Mouse (Mus musculus) right cerebral cortex, postnatal 4 days (tissue): ENCODE results near the gene Tsg101.
A peak's percentile ranks its signal among the peaks of the same experiment; 100 is the strongest.
"Not testable (repeated sequence)": the region's sequence is repeated elsewhere in the genome, so short reads cannot be mapped to it uniquely, and the experiment has no call there.

ENCODE experiments used
- DNase-seq: peaks from one replicate; pipeline ENCODE4 v3.0.0-alpha.2; 2022

Tsg101 gene

DNA sequence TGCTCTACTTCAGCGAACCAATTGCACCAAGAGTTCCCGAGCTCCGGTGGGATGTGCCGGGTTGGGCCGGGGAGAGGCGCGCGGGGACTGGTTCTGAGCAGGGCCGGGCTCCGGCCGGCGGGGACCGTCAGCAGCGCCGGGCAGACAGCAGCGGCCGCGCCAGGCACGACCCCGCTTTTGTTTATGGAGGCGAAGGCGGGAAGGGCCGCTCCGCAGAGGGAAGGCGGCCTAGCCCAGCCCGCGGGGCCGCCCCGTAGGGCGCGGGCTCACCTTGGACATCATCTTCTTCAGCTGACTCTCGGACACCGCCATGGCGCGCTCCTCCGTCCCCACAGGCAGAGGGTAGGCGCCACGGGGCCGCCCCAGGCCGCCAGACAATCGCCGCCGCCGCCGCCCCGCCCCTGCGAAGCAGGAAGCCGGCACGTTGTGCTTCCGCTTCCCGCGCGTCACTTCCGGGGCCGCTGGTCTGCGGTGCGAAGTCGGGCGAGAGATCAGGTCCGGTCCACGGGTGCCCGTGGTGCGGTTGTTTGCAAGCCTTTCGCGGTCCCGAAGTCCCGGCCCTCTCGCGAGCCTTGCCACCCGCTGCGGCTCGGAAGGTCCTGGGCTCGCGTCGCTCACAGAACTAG lies at the start of gene Tsg101:
Tsg101 (minus strand) TSS at position 419 of the 626 bp plus-strand sequence.
- DNase-seq: peak; percentile 89

DNA sequence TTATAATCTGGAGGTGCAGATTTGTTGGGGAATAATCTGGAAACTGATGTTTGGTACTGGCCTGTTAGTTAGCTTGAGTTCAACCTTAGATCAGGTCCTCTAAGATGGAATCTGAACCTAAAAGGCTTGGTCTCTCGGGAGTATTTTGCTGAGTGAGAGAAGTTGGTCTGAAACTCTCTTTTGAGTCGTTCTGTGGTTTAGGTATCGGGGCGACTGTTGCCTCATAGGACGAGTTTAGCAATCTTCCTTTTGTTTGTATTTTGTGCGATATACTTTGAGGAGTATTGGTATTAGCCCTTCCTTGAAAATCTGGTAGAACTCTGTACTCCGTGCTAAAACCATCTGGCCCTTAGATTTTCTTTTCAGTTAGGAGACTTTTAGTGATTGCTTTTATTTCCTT lies 44.3 kb upstream of the Tsg101 start:
- DNase-seq: no peak

DNA sequence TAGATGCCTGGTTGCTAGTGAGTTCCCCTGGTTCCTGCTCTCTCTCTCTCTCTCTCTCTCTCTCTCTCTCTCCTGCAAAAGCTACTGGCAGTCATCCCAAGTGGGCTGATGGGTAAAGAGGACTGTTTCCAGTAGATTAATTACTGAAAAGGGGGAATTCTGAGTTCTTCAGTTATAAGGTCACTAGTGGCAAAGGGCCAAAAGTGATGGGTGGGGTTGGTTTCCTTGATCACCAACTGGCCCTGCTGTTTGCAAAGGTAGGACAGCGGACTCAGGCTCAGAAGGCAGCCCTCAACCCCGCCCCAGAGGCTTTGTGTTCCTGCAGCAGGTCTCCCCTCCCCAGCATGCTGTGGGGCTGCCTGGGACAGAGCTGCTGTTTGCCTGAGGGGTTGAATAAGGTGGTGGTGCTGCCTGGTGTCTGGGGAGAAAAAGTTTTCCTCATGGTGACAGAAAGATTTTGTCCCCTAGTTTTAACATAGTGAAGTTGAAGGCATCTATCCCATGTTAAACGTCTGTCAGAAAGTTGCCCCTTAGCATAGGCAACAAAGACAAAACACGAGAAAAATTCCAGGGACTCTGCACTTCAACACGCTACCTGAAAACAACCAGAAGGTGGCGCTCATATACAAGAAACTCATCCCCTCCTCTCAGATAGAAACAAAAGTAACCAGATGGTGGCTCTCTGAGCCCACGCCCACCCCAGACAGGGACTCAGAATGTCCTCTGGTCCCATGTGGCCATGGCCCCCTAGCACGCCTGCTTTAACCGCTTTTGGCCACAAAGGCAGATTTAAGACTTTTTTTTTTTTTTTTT lies 43.2 kb upstream of the Tsg101 start:
- DNase-seq: peak; percentile 58

DNA sequence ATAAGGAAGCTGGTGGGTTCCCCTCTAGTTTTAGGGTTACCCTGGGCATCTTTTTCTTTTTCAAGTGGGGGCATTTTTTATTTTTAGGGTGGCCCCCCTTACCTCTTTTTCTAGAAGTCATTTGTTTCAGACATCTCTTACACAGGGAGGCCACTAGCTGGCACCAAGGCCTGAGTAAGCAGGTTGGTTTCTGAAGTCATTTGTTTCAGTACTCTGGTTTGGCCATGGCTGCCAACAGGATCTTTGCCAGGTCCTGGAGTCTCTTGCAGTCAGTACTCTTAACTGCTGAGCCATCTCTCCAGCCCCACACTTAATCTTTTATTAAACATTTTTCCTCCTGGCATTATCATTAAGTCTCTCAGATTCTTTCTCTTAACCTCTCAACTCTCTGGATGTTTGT lies 42.4 kb upstream of the Tsg101 start:
- DNase-seq: peak; percentile 12

- no peak for DNase-seq
Measured at GRCm38 (mm10) chr7:46960991-46961390, 41.2 kb upstream of the Tsg101 start.

DNA sequence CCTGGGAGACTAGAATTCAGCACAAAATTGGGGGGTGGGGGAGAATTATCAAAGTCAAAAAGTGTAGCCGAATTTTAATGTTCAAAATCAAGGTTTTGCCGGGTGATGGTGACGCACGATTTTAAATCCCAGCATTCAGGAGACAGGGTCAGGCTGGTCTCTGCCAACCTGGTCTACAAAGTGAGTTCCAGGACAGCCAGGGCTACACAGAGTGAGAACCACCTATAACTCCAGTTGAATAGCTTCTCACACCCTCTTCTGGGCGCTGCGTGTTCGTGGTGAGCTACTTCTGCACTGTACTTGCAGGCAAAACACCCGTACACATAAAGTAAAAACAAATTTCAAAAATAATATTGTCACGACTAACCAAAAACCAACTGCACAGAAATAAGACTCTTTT lies 39.1 kb upstream of the Tsg101 start:
- DNase-seq: no peak

GRCm38 (mm10) chr7:46957831-46958691 lies 38.3 kb upstream of the Tsg101 start, which contains the start of gene Uevld:
TSS of gene Uevld (minus strand) at chr7:46958527.
- peak; percentile 89 for DNase-seq

- DNase-seq: peak; percentile 21
Measured at GRCm38 (mm10) chr7:46935847-46936246, 16.1 kb upstream of the Tsg101 start.

- no peak for DNase-seq
Measured at GRCm38 (mm10) chr7:46934788-46935187, 15.0 kb upstream of the Tsg101 start.

- no peak for DNase-seq
Measured at GRCm38 (mm10) chr7:46931370-46931769, 11.6 kb upstream of the Tsg101 start.

GRCm38 (mm10) chr7:46928291-46928690 lies 8.5 kb upstream of the Tsg101 start:
- no peak for DNase-seq

- DNase-seq: no peak
Measured at GRCm38 (mm10) chr7:46922075-46922474, 2.3 kb upstream of the Tsg101 start.

DNA sequence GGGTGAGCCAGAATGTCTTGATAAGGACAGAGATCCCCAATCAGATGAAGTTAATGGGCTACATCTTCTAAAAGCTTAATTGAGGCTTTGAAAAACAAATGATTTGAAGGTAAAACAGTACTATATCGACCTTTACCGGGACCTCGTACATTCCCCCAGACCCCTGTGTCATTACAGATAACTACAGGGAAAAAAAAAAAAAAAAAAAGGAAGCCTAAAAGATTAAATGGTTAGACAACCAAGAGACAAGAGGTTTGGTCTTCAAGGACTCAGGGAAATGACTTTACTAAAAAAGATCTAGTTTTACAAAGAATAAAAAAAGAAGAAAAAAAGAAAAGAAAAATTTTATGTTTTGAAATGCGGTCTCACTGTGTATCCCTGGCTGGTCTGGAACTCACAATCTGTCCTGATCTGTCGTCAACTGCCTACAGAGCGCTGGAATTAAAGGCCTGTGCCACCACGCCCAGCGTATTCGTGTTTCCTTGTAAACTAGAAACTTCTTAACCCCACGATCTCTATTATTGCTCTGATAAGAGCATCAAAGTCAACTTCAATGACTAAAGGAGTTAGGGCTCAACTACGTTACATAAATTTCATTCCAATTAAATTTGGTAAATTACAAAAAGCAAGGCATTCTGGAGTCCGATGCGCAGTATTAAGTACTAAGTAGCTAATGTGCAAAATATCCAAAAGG lies 944 bp downstream of the Tsg101 start:
- DNase-seq: no peak

DNA sequence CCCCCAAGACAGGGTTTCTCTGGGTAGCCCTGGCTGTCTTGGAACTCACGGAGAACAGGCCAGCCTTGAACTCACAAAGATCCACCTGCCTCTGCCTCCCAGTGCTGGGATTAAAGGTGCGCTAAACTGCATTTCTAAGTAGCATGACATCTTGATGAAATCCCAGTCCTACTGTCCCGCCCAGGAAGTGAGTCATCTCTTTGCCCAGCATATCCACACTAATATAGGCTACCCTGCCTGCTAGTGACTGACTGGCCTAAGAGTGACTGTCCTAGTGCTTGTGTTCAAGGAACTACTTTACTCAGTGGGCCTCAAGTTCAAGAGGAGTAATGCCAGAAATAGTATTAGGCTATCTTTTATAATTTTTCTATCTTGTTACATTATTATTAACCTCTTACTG lies 3.4 kb downstream of the Tsg101 start:
- no peak for DNase-seq

GRCm38 (mm10) chr7:46911250-46911649 lies 8.5 kb downstream of the Tsg101 start:
- no peak for DNase-seq

DNA sequence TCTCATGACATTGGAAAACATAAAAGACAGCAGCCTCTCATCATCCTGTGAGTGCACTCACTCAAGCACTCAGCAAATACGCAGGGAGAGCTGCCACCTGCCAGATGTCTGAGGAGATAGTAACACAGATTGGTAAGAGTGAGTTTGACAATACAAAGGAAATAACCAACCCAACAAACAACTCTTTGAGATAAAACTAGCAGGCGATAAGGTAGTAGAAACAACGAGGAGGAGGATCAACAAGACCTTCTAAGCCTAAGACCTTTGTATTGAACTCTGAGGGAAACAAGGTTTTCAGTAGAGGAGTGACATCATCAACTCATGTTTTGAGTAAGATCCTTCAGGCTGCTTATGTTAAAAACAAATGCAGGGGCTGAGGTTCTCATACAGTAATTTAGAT lies 20.4 kb downstream of the Tsg101 start:
- no peak for DNase-seq

- DNase-seq: no peak
Measured at GRCm38 (mm10) chr7:46895511-46895910, 24.3 kb downstream of the Tsg101 start.

DNA sequence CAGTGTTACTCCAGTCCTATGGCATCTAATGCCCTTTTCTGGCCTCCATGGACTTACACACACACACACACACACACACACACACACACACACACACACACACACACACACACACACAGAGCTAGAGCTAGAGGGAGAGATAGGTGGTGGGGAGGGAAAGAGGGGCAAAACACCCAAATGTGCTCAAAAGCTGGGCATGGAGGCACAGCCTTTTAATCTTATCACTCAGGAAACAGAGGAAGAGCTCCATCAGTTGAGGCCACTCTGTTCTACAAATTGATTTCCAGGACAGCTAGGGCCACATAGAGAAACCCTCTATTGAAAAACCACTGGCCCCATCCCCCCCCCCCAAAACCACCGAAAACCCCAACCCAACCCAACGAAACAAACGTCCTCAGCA lies 36.5 kb downstream of the Tsg101 start:
- DNase-seq: no peak

GRCm38 (mm10) chr7:46881941-46882340 lies 37.8 kb downstream of the Tsg101 start:
- not testable (repeated sequence) for DNase-seq

- no peak for DNase-seq
Measured at GRCm38 (mm10) chr7:46880992-46881391, 38.8 kb downstream of the Tsg101 start.

- peak; percentile 9 for DNase-seq
Measured at GRCm38 (mm10) chr7:46879851-46880250, 39.9 kb downstream of the Tsg101 start.

GRCm38 (mm10) chr7:46877255-46877654 lies 42.5 kb downstream of the Tsg101 start:
- DNase-seq: no peak

DNA sequence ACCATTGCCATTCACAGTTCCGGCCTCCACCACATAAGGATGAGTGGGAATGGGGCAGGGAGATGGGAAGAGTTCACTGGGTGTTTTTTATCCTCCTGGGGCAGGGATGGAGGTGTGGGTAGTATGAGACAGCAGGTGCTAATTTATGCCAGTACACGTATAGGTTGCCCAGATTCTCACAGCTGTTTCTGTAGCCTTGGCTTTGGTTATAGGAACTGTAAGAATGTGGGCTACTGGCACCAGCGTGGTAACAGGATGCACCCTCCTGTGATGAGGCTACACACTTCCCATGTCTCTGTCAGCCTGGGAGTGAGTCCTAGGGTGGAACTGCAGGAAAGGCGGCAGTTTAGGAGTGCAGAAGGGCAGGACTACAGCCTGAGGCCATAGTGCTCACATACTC lies 42.9 kb downstream of the Tsg101 start:
- no peak for DNase-seq
